Mouse (Mus musculus): ENCODE data around the gene Fbxo46.
A peak's percentile ranks its signal among the peaks of the same experiment; 100 is the strongest.

Fbxo46 gene

DNA sequence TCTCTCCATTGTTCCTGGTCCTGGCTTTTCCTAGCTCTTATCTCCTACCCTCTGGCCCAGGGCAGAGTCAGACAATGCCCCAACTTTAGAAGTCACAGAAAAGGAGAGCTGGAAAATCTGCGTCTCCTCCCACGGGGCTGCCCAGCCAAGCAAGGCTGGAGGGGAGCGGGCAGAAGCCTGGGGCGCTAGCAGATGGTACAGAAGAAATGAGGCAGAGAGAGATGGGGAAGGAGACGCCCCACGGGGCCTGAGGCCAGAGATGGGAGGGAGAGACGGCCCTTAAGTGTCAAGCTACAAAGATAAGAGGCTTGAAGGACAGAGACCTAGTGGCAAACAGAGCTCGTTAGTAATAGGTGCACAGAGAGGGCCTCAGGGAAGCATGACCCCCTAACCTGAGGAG is 52.2 kb downstream of the Fbxo46 start:
- no peak for DNase-seq

GRCm38 (mm10) chr7:19172874-19173273 is 53.2 kb downstream of the Fbxo46 start:
- DNase-seq: peak; percentile 95

- peak; percentile 32 for DNase-seq
These were observed 56.3 kb downstream of the Fbxo46 start, which contains the start of gene Eml2 for GRCm38 (mm10) chr7:19175708-19176515. Eml2 (plus strand) TSS chr7:19176421.

GRCm38 (mm10) chr7:19176516-19176947 is 56.9 kb downstream of the Fbxo46 start:
- no peak for DNase-seq

DNA sequence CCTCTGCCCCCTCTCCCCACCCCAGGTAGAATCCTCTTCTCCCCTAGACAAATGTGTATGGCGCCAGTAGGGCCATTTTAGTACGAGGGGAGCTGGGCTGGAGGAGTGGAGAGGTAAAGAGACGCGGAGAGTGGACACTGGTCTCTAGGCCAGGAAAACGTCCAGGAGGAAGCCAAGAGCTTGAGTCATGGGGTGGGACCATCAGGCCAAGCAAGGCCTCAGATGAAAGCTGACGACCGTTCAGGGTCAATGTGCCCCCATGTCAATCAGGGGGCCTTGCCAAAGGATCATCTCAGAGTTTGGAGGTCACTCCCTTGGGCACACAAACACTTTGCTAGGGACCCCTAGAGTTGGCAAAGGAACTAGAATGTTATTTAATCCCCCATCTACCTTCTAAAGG is 57.6 kb downstream of the Fbxo46 start:
- no peak for DNase-seq

DNA sequence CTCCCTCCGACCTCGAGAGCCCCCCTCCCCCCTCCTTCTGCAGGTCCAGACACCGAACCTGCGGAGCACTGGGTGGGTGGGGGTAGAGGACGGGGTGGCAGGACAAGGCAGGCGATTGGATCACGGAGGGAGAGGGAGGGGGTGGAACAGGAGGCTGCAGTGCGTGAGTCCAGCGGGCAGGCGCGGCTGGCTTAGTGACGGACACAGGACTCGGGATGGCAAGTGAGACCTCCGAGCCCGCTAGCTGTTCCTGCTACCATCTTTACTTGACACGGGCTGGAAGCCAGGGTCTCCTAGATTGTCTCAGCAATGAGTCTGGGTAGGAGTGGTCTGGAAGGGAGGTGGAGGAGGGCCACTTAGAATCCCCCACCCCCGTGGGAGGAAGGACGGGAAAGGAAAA is 58.4 kb downstream of the Fbxo46 start:
- no peak for DNase-seq

- peak; percentile 83 for DNase-seq
These were observed 58.9 kb downstream of the Fbxo46 start for GRCm38 (mm10) chr7:19178443-19179092.

DNA sequence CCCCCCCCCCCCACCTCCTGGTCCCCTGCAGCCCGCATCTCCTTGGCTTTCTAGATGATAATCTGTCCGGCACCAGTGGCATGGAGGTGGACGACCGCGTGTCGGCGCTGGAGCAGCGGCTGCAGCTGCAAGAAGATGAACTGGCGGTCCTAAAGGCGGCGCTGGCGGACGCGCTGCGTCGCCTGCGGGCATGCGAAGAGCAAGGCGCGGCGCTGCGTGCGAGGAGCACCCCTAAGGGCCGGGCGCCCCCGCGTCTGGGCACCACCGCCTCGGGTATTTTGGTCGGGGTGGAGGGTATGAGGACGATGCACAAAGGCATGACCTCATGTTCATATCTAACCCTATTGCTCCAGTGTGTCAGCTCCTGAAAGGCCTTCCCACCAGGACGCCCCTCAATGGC is 59.5 kb downstream of the Fbxo46 start:
- peak; percentile 79 for DNase-seq

DNA sequence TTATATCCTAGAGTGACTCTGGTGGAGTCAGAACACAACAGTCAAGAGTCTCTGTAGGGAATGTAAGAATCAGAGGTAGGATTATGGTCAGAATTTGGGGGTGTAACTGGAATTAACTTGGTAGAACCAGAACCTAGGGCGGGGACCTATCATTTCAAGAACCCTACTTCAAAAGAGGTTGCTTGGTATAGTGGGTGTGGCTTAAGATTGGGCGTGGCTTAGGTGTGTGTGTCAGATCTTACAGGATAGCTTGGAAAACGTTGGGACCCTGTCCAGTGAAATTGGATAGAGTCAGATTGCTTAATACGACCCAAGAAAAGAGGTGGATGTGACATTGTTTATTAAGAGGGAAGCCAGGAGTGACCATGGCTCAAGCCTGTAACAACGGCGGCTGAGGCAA is 60.3 kb downstream of the Fbxo46 start:
- DNase-seq: no peak

DNA sequence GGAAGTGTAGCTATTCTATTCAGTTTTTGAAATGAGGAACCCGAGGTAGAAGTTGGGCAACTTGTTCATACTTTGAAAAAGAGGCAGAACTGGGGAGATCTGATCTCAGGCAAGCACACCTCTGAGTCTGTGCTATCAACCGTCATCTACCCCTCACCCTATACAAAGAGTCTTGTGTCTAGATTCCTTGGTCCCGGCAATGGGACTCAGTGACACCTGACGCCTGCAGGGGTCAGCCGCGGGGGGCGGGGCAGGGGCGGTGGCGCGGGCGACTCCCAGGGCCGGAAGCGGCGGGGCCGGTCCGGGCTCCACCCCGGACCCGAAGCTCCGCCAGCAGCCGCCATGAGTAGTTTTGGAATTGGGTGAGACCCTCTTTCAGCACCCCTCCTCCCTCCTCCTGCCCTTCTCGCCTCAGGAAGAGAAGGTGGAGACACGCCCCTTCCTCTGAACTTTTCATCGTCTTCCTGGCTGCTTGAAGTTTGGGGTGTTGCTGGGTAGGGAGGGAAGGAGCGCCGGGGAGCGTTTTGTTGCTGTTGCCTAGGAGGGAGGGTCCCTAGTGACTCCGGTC is 61.3 kb downstream of the Fbxo46 start:
- DNase-seq: peak; percentile 59

GRCm38 (mm10) chr7:19184250-19184649 is 64.6 kb downstream of the Fbxo46 start:
- DNase-seq: no peak

DNA sequence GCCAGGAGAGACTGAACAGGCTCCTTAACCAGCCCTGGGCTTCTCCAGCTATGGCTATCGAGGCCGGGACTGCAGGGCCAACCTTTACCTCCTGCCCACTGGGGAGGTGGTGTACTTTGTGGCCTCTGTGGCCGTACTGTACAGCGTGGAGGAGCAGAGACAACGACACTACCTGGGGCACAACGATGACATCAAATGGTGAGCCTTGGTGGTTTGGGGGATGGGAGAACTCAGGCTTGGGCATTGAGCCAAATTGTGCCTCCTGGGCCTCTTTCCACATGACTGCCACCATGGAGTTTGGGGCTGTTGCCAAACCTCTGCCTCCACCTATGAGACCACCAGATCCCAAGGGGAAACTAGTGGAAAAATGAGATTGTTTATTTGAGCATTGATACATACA is 65.1 kb downstream of the Fbxo46 start:
- no peak for DNase-seq
